7 mouse cellular contexts compared by ENCODE assay signal in genomic region chr5:143621893-143622622, GRCm38 (mm10). TPM values are rescaled to one million over a fixed set of nuclear protein-coding genes. Genes with fewer than 3 reads are reported as not detected.
DNase-seq lines count a peak whose midpoint lies in the region; ATAC-seq and TF ChIP-seq lines count a peak whose summit lies in the region.

Cyth3 (plus strand) TSS chr5:143622447.

- H3K27me3 ChIP-seq in intestine, postnatal 0 days (replicated peaks; ENCODE audit: control insufficient read depth, insufficient read depth, low read length), result no peaks in the 10 kb centered on the region
- no peaks in the 10 kb centered on the region for H3K27me3 ChIP-seq in midbrain, embryonic 12.5 days
- no peaks in the 10 kb centered on the region for H3K27me3 ChIP-seq in small intestine, adult 2 months (ENCODE audit: control insufficient read depth, insufficient read depth, low read length)

- TF ChIP-seq POLR2A in small intestine, adult 2 months (IDR thresholded peaks at IDR 0.05; ENCODE audit: low read depth, low read length), result peak; percentile 90

- peaks cover 23% of the 10 kb centered on the region for H3K4me1 ChIP-seq in intestine, postnatal 0 days (replicated peaks; ENCODE audit: control insufficient read depth, insufficient read depth, low read length)
- peaks cover 29% of the 10 kb centered on the region for H3K4me1 ChIP-seq in midbrain, embryonic 12.5 days
- peaks cover 5% of the 10 kb centered on the region for H3K4me1 ChIP-seq in small intestine, adult 2 months (ENCODE audit: control insufficient read depth, insufficient read depth, insufficient read length, low read length)

- intact Hi-C loops in left cerebral cortex, postnatal 4 days (cut with DNase I), result no loop called here

- DNase-seq in adrenal gland, adult 2 months, result peak; percentile 98
- peak; percentile 83 for DNase-seq in embryo, embryonic 11.5 days (ENCODE audit: low read depth, low spot score)
- DNase-seq in gastrocnemius, postnatal 4 days (ENCODE audit: low spot score in 2 of 2), result peak; percentile 92 to 93
- peak; percentile 93 for DNase-seq in left cerebral cortex, postnatal 4 days

- peak within 1 kb of the TSS; percentile 94 for H3K4me2 ChIP-seq in intestine, postnatal 0 days (replicated peaks; ENCODE audit: low read depth)
- H3K4me2 ChIP-seq in midbrain, embryonic 12.5 days (replicated peaks), result peak within 1 kb of the TSS; percentile 74

- H3K36me3 ChIP-seq in intestine, postnatal 0 days (ENCODE audit: control insufficient read depth, insufficient read depth), result no peaks in the 10 kb centered on the region
- no peaks in the 10 kb centered on the region for H3K36me3 ChIP-seq in midbrain, embryonic 12.5 days
- no peaks in the 10 kb centered on the region for H3K36me3 ChIP-seq in small intestine, adult 2 months (ENCODE audit: control insufficient read depth, insufficient read depth, low read length)

- H3K9me3 ChIP-seq in intestine, postnatal 0 days (ENCODE audit: control insufficient read depth), result no peaks in the 10 kb centered on the region
- no peaks in the 10 kb centered on the region for H3K9me3 ChIP-seq in midbrain, embryonic 12.5 days

- peak within 1 kb of the TSS; percentile 94 for H3K9ac ChIP-seq in intestine, postnatal 0 days (ENCODE audit: low read depth, low read length)
- peak within 1 kb of the TSS; percentile 85 for H3K9ac ChIP-seq in midbrain, embryonic 12.5 days (replicated peaks)

- no peak for TF ChIP-seq CTCF in intestine, postnatal 0 days (IDR thresholded peaks at IDR 0.05; ENCODE audit: low read depth)
- no peak for TF ChIP-seq CTCF in small intestine, adult 2 months (IDR thresholded peaks at IDR 0.05; ENCODE audit: extremely low read depth, insufficient read length, insufficient replicate concordance, low read depth, low read length)

- H3K4me3 ChIP-seq in intestine, postnatal 0 days (ENCODE audit: low read depth, low read length), result peak within 1 kb of the TSS; percentile 83
- peak within 1 kb of the TSS; percentile 79 for H3K4me3 ChIP-seq in midbrain, embryonic 12.5 days
- H3K4me3 ChIP-seq in small intestine, adult 2 months (ENCODE audit: low read depth, low read length), result peak within 1 kb of the TSS; percentile 95

- peak within 1 kb of the TSS; percentile 82 for H3K27ac ChIP-seq in intestine, postnatal 0 days (ENCODE audit: low read depth, low read length)
- H3K27ac ChIP-seq in midbrain, embryonic 12.5 days (replicated peaks), result peak within 1 kb of the TSS; percentile 75
- H3K27ac ChIP-seq in small intestine, adult 2 months (ENCODE audit: insufficient read depth, low read depth, low read length), result peak within 1 kb of the TSS; percentile 57

- peak; percentile 90 for ATAC-seq in intestine, postnatal 0 days
- peak; percentile 94 for ATAC-seq in midbrain, embryonic 12.5 days (ENCODE audit: low FRiP score, low read depth)

- 7% methylated on average over 46 of the region's 46 CpGs for WGBS in intestine, postnatal 0 days
- WGBS in midbrain, embryonic 12.5 days, result 10% methylated on average over 43 of the region's 46 CpGs
- 4% methylated on average over 46 of the region's 46 CpGs for WGBS in small intestine, adult 2 months

RNA-seq across cellular contexts. Expression of gene Cyth3, which starts in this region (rescaled TPM):
- total RNA-seq in adrenal gland, adult 2 months (2021), result 100 to 1,000 TPM; 119 to 164 TPM
- polyA plus RNA-seq in adrenal gland, adult 2 months (2012; rRNA removed), result 61.7 and 78.7 TPM in 2 replicates
- total RNA-seq in gastrocnemius, postnatal 4 days (2021), result 10 to 100 TPM; 50.2 to 67.5 TPM
- 21.1 and 22.6 TPM in 2 replicates for polyA plus RNA-seq in intestine, postnatal 0 days (2015; fragmentation: Nextera tagmentation; extraction: Ambion mirVana)
- 100 to 1,000 TPM in 1 of 2 experiments, 10 to 100 TPM in 1; 88.2 to 115 TPM for total RNA-seq in left cerebral cortex, postnatal 4 days (2021)
- polyA plus RNA-seq in midbrain, embryonic 12.5 days (2016; fragmentation: Nextera tagmentation; extraction: Ambion mirVana), result 32.2 and 32.3 TPM in 2 replicates
- 6.4 and 10.3 TPM in 2 replicates for polyA plus RNA-seq in small intestine, adult 2 months (2012; rRNA removed)

Comparison
In these comparisons a context has a peak if more than half of its experiments do, and no peak if none do; other contexts are left out.
1. Peak in every context shown above with its lines: DNase-seq, ATAC-seq, H3K4me3 ChIP-seq and H3K27ac ChIP-seq.